Mouse (Mus musculus) small intestine, adult 2 months (tissue): Measurements from ENCODE around the gene Pidd1. TPM values are rescaled to one million over a fixed set of nuclear protein-coding genes. Genes with fewer than 3 reads are reported as not detected.

Source experiments
- H3K27ac ChIP-seq: fragments of 200-500 bp; 2 replicates; pipeline ENCODE4 v1.5.1; 2012; ENCODE audit warnings: low read depth, low read length, control low read depth, inconsistent platforms; ENCODE audit not compliant: insufficient read depth
- H3K27me3 ChIP-seq: fragments of 200-500 bp; 2 replicates; pipeline ENCODE4 v1.6.1; 2012; ENCODE audit warnings: mild to moderate bottlenecking, moderate library complexity, low read length, inconsistent platforms; ENCODE audit not compliant: control insufficient read depth, insufficient read depth
- H3K36me3 ChIP-seq: fragments of 200-500 bp; 2 replicates; pipeline ENCODE4 v1.6.1; 2012; ENCODE audit warnings: mild to moderate bottlenecking, low read length, control low read depth, inconsistent platforms; ENCODE audit not compliant: control insufficient read depth, insufficient read depth
- H3K4me1 ChIP-seq: fragments of 200-500 bp; 2 replicates; pipeline ENCODE4 v1.6.1; 2012; ENCODE audit warnings: low read length, inconsistent platforms, mixed read lengths; ENCODE audit not compliant: control insufficient read depth, insufficient read depth, insufficient read length
- H3K4me3 ChIP-seq: fragments of 200-500 bp; 2 replicates; pipeline ENCODE4 v1.5.1; 2012; ENCODE audit warnings: low read depth, mild to moderate bottlenecking, control low read depth, inconsistent platforms, low read length, moderate library complexity
- CTCF ChIP-seq: fragments of 200-500 bp; IDR thresholded peaks from 2 replicates; pipeline ENCODE4 v1.5.1; 2012; ENCODE audit warnings: low read depth, mild to moderate bottlenecking, control low read depth, inconsistent platforms, low read length, moderate library complexity, mixed read lengths; ENCODE audit not compliant: insufficient replicate concordance, insufficient read length; ENCODE audit errors: extremely low read depth
- POLR2A ChIP-seq: fragments of 200-500 bp; IDR thresholded peaks from 2 replicates; pipeline ENCODE4 v1.6.1; 2012; ENCODE audit warnings: low read depth, mild to moderate bottlenecking, control low read depth, inconsistent platforms, low read length, moderate library complexity
- WGBS: fragments of 180-500 bp; shearing (Covaris S2); methylation state at CpG from one replicate; pipeline ENCODE4 v1.1.7; 2018; 5-methylcytosine and 5-hydroxymethylcytosine counted together
- polyA plus RNA-seq: library from polyadenylated mRNA; depleted of rRNA; stranded (reverse); fragments of >200 nt; gene quantifications from 2 replicates; pipeline ENCODE4 v1.2.3, GENCODE M21; 2012

The Pidd1 gene
- polyA plus RNA-seq, 1 experiment: 13.9 TPM

DNA sequence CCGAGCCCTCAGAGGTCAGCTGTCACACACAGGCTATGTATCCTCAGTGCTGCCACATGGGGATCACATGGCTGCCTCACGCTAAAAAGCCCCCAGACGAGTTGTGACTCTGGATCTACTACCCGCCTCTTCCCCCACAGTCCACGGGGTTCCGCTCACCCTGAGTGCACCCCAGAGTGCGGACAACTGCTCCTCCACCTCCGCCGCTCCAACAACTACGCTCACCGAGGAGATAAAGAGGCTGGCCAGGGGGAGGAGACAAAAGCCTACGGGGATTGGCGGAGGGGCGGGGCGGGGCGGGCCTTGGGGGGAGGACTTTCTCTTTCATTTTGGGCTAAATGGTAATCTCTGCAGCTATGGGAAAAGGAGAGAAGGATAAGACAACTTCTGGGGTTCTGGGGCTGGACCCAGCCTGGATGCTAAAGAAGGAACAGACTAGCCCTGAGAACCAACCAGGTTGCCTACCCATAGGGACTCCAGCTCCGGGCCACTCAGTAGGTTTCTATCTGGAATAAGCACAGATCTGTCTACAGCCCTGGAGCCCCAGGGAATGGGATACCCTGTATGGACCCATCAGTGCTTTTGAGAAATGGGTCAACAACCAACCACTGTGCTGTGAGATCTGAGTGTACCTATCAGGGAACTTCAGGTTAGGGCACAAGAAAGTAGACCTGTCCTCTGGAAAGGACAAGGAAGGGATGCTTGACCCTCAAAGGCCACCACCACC is 8.5 kb downstream of the Pidd1 start:
- Histone ChIP-seq H3K4me3 (peak overlapping the region; percentile 74), H3K36me3 (peaks cover 36% of the 10 kb centered on the region), H3K27me3 (no peaks in the 10 kb centered on the region), H3K4me1 (peaks cover 26% of the 10 kb centered on the region), H3K27ac (peak overlapping the region; percentile 96)
- WGBS: 3% methylated on average over 17 of the region's 17 CpGs
- TF ChIP-seq CTCF (no peak), POLR2A (peak; percentile 92)

- TF ChIP-seq POLR2A (no peak), CTCF (no peak)
- Histone ChIP-seq H3K27ac (peak overlapping the region; percentile 50), H3K36me3 (peaks cover 38% of the 10 kb centered on the region)
These were observed 9.4 kb downstream of the Pidd1 start for GRCm38 (mm10) chr7:141434464-141434863.

GRCm38 (mm10) chr7:141433517-141434400 is 10.1 kb downstream of the Pidd1 start:
- Histone ChIP-seq H3K4me1 (peaks cover 31% of the 10 kb centered on the region), H3K4me3 (peak overlapping the region; percentile 74), H3K36me3 (peaks cover 38% of the 10 kb centered on the region), H3K27me3 (no peaks in the 10 kb centered on the region), H3K27ac (no peak overlapping the region)
- TF ChIP-seq CTCF: no peak
- no peak for TF ChIP-seq POLR2A
- 84% methylated on average over 15 of the region's 15 CpGs for WGBS

More at GRCm38 (mm10) chr7:141434464-141434863, 9.4 kb downstream of the Pidd1 start:
- no peaks in the 10 kb centered on the region for H3K27me3 ChIP-seq
- H3K4me1 ChIP-seq: peaks cover 28% of the 10 kb centered on the region
- H3K4me3 ChIP-seq: peak overlapping the region; percentile 74
- 23% methylated on average over 8 of the region's 8 CpGs for WGBS

DNA sequence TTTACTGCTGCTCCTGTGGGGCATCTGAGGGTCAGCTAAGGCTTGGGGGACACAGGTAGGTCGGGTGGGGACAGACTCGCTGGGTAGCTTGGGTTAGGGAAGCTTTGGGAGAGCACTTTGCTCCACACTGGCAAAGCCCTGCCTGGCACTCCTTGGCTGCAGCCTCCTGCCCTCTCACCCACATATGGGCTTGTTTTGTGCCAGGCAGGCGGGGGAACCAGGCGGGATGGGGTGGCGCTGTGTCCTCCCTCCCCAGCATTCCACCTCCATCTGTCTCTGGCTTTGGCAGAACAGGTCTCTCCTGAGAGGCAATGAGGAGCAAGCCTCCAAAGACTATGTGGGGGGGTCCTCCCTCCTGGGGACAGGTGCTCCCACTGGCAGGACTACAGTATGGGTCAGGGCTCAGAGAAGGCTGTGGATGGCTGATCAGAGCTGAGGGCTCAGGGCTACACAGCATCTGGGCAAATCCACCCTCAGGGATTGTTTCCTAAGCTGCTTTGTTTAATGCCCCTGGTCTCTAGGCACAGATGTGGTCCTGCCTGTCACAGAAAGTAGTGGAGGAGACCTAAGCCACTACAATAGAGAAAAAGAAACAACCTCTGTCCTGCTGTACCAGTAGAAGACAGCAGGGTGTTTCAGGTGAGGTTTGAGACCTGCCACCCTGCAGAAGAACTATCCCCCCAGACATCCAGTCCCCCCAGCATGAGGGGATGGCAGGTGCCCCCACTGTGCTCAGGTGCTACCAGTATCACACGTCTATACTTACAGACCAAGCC is 10.9 kb downstream of the Pidd1 start:
- Histone ChIP-seq H3K27me3 (no peaks in the 10 kb centered on the region), H3K27ac (no peak overlapping the region), H3K4me1 (peaks cover 34% of the 10 kb centered on the region), H3K36me3 (peaks cover 38% of the 10 kb centered on the region), H3K4me3 (peak overlapping the region; percentile 2; the same call in 1 of the 2 replicates)
- 79% methylated on average over 6 of the region's 6 CpGs for WGBS
- TF ChIP-seq CTCF (no peak), POLR2A (no peak)

DNA sequence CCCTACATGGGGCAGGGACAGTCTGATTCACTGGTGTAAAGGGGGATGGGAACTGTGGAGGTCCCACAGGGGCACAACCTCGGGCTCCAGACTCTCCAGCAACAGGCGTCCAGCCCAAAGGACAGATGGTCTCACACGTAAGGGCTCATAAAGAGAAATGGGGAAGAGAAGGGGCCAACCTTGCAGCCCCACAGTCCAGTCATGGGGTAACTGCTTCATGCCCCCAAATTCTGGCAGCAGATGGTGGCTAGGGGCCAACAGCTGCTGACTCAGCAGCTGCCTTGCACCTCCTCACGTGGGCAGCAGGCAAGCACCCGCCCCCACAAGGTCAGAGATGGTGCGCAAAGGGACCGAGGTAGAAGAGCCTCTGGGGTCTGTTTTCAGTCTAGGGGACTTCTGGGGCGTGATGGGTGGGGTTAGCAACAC is 11.6 kb downstream of the Pidd1 start:
- no peaks in the 10 kb centered on the region for H3K27me3 ChIP-seq
- TF ChIP-seq POLR2A (no peak), CTCF (no peak)
- H3K27ac ChIP-seq: no peak overlapping the region
- no peak overlapping the region for H3K4me3 ChIP-seq
- H3K36me3 ChIP-seq: peaks cover 38% of the 10 kb centered on the region
- peaks cover 34% of the 10 kb centered on the region for H3K4me1 ChIP-seq
- 85% methylated on average over 8 of the region's 8 CpGs for WGBS

- Histone ChIP-seq H3K4me1 (peaks cover 35% of the 10 kb centered on the region), H3K27me3 (no peaks in the 10 kb centered on the region), H3K4me3 (no peak overlapping the region), H3K27ac (no peak overlapping the region), H3K36me3 (peaks cover 38% of the 10 kb centered on the region)
- 94% methylated on average over 19 of the region's 19 CpGs for WGBS
- no peak for TF ChIP-seq POLR2A
- no peak for TF ChIP-seq CTCF
These were observed 12.2 kb downstream of the Pidd1 start for GRCm38 (mm10) chr7:141431434-141432185.
